In the genomic region with DNA sequence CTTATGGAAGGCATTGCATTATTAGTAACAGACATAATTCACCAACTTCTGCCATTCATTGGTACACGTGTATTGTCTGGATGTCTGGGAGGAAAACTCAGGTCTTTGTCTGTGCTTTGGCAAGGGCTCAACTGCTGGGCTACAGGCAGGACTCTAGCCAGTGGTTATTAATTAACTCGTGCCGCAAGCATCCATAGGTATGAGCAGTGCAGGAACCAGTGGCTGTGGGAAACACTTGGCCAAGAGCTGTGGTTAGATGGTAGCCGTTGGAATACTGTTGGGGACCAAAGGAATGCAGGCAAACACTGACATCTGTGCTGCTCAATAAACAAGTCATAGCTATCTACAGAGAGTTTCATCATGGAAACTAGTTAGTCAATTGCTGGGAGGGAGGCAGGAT, we compare ENCODE assay signal across 15 mouse cellular contexts.
"Had no signal": no experiment of that assay in that cellular context is flagged by ENCODE, and none has a peak within 500 bp of the region (broad histone marks: within the 10 kb centered on the region; RNA-seq: fewer than 3 reads in every experiment).

No protein-coding gene starts in this region.

- DNase-seq: liver; liver, embryonic 13.5 days; liver, postnatal 0 days; retina, postnatal 1 day; right cerebral cortex, postnatal 4 days; spleen, adult 18-20 months; thymus, adult 18-20 months; thymus, postnatal 14 days had no signal

- H3K27ac ChIP-seq: hindbrain, postnatal 0 days; kidney, postnatal 0 days; limb, embryonic 12.5 days; liver, embryonic 13.5 days; lung, embryonic 15.5 days; midbrain, embryonic 12.5 days; neural tube, embryonic 13.5 days had no signal

- H3K9me3 ChIP-seq: limb, embryonic 12.5 days; liver, embryonic 13.5 days; lung, embryonic 15.5 days; midbrain, embryonic 12.5 days; neural tube, embryonic 13.5 days had no signal

- H3K4me2 ChIP-seq: limb, embryonic 12.5 days; liver, embryonic 13.5 days; lung, embryonic 15.5 days; midbrain, embryonic 12.5 days; neural tube, embryonic 13.5 days had no signal

- H3K4me1 ChIP-seq: limb, embryonic 12.5 days; liver, embryonic 13.5 days; lung, embryonic 15.5 days; midbrain, embryonic 12.5 days; neural tube, embryonic 13.5 days had no signal

- H3K9ac ChIP-seq: limb, embryonic 12.5 days; liver, embryonic 13.5 days; liver, postnatal 0 days; lung, embryonic 15.5 days; midbrain, embryonic 12.5 days; neural tube, embryonic 13.5 days had no signal

- H3K4me3 ChIP-seq: limb, embryonic 12.5 days; liver, embryonic 13.5 days; lung, embryonic 15.5 days; midbrain, embryonic 12.5 days; neural tube, embryonic 13.5 days had no signal

- H3K27me3 ChIP-seq: limb, embryonic 12.5 days; liver, embryonic 13.5 days; lung, embryonic 15.5 days; midbrain, embryonic 12.5 days; neural tube, embryonic 13.5 days had no signal

- ATAC-seq: hindbrain, postnatal 0 days; liver, postnatal 0 days; midbrain, embryonic 16.5 days had no signal

- H3K36me3 ChIP-seq: limb, embryonic 12.5 days; liver, embryonic 13.5 days; lung, embryonic 15.5 days; midbrain, embryonic 12.5 days; neural tube, embryonic 13.5 days had no signal
